Mouse (Mus musculus): ENCODE measurements around the gene Pacrg. TPM values are rescaled to one million over a fixed set of nuclear protein-coding genes. Genes with fewer than 3 reads are reported as not detected.

The Pacrg gene
- polyA plus RNA-seq, 1 experiment from 2014 or later: 18.4 TPM

DNA sequence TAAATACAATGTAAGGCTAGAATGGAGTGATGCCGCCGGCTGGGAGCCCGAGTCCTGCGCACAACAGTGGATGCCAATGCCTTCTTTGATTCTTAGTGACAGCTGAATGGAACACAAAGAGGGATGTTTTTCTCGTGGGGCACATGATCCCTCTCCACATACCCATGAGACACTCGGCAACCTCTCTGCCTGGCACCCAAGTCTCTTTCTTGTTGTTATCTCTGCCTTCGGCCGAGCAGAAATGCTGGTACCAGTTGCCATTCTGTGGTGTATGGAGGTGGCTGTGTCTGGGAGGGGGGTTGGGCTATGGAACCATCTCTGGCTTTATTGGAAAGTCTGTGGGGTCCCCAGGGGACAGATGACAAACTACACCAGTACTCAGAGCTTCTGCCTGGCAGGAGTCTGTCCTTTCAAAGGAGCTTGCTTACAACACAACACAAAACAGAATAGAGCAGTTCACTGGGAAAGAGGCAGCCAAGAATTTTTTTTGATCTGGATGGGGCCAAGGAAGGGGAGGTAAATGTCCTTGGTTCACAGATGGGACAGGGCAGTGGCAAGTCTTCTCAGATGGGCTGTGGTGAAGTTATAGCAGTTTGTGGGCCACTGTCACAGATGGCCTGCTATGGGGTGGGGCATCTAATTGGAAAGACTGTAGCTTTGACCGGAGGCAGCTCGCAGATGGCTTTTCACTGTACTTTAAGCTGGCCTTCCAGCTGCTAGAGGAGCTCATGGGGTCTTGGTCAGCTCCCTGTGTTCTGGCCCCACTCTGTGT is 388.6 kb downstream of the Pacrg start:
- ATAC-seq (ENCODE audit: low read depth): peak; percentile 45; the same call in 1 of the 2 replicates
- H3K9me3 ChIP-seq (ENCODE audit: control insufficient read depth, low read length): no peaks in the 10 kb centered on the region
- WGBS: 23% methylated on average over 10 of the region's 10 CpGs
- H3K4me2 ChIP-seq (ENCODE audit: low read depth, low read length): no peak overlapping the region
- H3K4me1 ChIP-seq (ENCODE audit: control insufficient read depth, insufficient read depth, low read length): peaks cover 11% of the 10 kb centered on the region; the same call in 1 of the 2 replicates
- H3K27ac ChIP-seq (ENCODE audit: low read depth, low read length): peak overlapping the region; percentile 31; the same call in 1 of the 2 replicates
- no peak overlapping the region for H3K9ac ChIP-seq (replicated peaks; ENCODE audit: low read depth, low read length)
- no peaks in the 10 kb centered on the region for H3K36me3 ChIP-seq (ENCODE audit: control insufficient read depth, insufficient read depth, low read length)
- H3K4me3 ChIP-seq (ENCODE audit: low read depth, low read length): no peak overlapping the region
- no peaks in the 10 kb centered on the region for H3K27me3 ChIP-seq (ENCODE audit: control insufficient read depth, insufficient read depth, low read length)

DNA sequence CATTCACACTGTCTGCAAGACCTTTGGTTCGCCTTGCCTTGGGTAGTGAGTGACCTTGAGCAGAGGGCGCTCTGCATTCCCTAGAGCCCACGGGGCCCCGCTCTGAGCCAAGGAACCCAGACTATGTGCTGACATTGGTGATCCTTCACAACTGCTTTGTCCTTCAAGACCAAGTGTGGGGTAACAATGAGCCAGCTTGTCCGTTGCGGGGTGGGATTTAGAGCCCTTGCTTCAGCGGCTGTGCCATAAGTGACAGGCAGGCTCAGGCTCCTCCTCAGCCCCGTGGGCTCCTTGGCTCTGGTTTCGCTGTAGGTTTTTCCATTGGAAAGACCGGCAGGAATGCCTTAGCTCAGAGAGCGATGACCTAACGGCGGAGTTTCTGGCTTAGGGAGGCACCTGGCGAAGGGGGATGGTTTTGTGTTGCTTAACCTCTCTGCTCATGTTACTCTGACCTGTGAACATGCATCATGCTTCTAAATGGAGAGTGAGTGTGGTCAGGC is 390.3 kb downstream of the Pacrg start:
- Histone ChIP-seq H3K27me3 (ENCODE audit: control insufficient read depth, insufficient read depth, low read length) (no peaks in the 10 kb centered on the region), H3K4me1 (ENCODE audit: control insufficient read depth, insufficient read depth, low read length) (peaks cover 9% of the 10 kb centered on the region; the same call in 1 of the 2 replicates), H3K9ac (replicated peaks; ENCODE audit: low read depth, low read length) (no peak overlapping the region), H3K4me2 (ENCODE audit: low read depth, low read length) (no peak overlapping the region), H3K9me3 (ENCODE audit: control insufficient read depth, low read length) (no peaks in the 10 kb centered on the region), H3K27ac (ENCODE audit: low read depth, low read length) (0 out of 2 replicates have a peak overlapping the region, but pooled peaks have one; percentile 16), H3K36me3 (ENCODE audit: control insufficient read depth, insufficient read depth, low read length) (no peaks in the 10 kb centered on the region), H3K4me3 (ENCODE audit: low read depth, low read length) (no peak overlapping the region)
- ATAC-seq (ENCODE audit: low read depth): no peak
- WGBS: 71% methylated on average over 14 of the region's 14 CpGs

DNA sequence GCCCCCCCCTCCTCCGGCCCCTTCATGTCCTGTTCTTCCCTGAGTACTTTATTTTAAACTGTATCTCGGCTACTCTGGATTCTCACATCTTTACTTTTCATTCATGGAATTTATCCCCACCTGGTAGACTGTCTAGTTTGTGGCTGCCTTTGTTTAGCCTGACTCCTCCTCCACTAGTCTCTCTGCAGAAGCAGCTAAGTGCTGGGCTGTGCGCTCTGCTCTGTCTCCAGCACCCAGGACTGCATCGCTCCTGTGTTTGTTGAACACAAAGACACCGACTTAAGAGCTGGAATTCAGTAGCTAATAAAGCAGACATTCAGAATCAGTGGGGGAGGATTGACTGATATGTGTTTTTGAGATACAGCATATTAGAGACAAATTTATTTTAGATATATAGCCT is 391.7 kb downstream of the Pacrg start:
- Histone ChIP-seq H3K27ac (ENCODE audit: low read depth, low read length) (no peak overlapping the region), H3K4me2 (ENCODE audit: low read depth, low read length) (no peak overlapping the region), H3K4me3 (ENCODE audit: low read depth, low read length) (no peak overlapping the region), H3K27me3 (ENCODE audit: control insufficient read depth, insufficient read depth, low read length) (no peaks in the 10 kb centered on the region), H3K4me1 (ENCODE audit: control insufficient read depth, insufficient read depth, low read length) (peaks cover 9% of the 10 kb centered on the region; the same call in 1 of the 2 replicates), H3K9me3 (ENCODE audit: control insufficient read depth, low read length) (no peaks in the 10 kb centered on the region), H3K9ac (replicated peaks; ENCODE audit: low read depth, low read length) (no peak overlapping the region), H3K36me3 (ENCODE audit: control insufficient read depth, insufficient read depth, low read length) (no peaks in the 10 kb centered on the region)
- ATAC-seq (ENCODE audit: low read depth): no peak
- WGBS: 55% methylated on average over 5 of the region's 5 CpGs

DNA sequence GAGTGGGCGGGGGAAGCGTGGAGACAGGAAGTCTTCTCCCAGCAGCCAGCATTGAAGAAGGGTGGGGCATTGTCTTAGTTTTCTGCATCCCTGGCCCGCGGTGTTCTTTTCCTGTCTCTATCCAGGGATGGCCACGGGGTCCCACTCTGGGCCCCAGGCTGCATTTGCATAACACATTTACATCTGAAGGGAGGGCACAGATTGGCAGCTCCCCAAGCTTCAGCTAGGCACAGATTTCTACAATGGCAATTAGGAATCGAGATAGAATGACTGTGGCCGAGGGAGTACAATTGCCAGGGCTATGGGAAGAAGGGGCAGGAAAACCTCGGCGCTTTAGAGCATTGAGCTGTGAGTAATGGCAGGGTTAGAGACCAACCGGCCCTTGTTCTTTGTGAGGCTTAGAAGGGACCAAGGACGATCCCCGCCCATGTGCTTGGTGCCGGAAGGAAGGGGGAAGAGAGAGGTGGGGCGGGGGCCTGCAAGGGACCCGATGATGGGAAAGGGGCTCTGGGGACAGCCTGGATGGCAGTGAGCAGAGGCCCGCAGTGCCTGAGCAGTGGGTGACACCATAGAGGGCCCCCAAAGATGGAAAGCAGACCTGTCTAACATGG is 398.5 kb downstream of the Pacrg start:
- H3K9me3 ChIP-seq (ENCODE audit: control insufficient read depth, low read length): no peaks in the 10 kb centered on the region
- no peak overlapping the region; the same call in 1 of the 2 replicates for H3K4me2 ChIP-seq (ENCODE audit: low read depth, low read length)
- H3K36me3 ChIP-seq (ENCODE audit: control insufficient read depth, insufficient read depth, low read length): no peaks in the 10 kb centered on the region
- 0 out of 2 replicates have a peak overlapping the region, but pooled peaks have one; percentile 21 for H3K9ac ChIP-seq (replicated peaks; ENCODE audit: low read depth, low read length)
- H3K27me3 ChIP-seq (ENCODE audit: control insufficient read depth, insufficient read depth, low read length): no peaks in the 10 kb centered on the region
- no peak overlapping the region for H3K4me3 ChIP-seq (ENCODE audit: low read depth, low read length)
- 13% methylated on average over 16 of the region's 16 CpGs for WGBS
- ATAC-seq (ENCODE audit: low read depth): peak; percentile 90
- H3K4me1 ChIP-seq (ENCODE audit: control insufficient read depth, insufficient read depth, low read length): peaks cover 14% of the 10 kb centered on the region; the same call in 1 of the 2 replicates
- H3K27ac ChIP-seq (ENCODE audit: low read depth, low read length): peak overlapping the region; percentile 68

DNA sequence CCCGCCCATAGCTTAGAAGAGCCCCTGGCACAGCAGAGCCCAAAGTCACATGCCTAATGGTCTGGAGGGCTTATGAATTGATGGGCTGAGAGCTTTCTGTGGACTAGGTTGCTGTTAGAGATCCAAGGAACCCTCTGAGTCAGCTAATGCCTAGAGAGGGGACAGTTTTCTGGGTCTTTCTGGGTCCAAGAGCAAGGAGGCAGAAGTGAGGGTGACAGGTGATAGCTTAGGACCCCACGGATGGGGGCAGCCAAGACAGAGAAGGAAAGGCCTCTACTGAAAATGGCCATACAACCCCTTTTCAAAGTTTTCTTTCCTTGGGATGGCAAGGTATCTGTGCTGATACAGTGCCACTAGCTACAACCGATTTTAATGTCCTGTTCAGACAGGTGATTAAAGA is 399.1 kb downstream of the Pacrg start:
- Histone ChIP-seq H3K4me2 (ENCODE audit: low read depth, low read length) (no peak overlapping the region), H3K4me1 (ENCODE audit: control insufficient read depth, insufficient read depth, low read length) (peaks cover 14% of the 10 kb centered on the region; the same call in 1 of the 2 replicates), H3K9ac (replicated peaks; ENCODE audit: low read depth, low read length) (no peak overlapping the region), H3K4me3 (ENCODE audit: low read depth, low read length) (no peak overlapping the region), H3K9me3 (ENCODE audit: control insufficient read depth, low read length) (no peaks in the 10 kb centered on the region), H3K27ac (ENCODE audit: low read depth, low read length) (peak overlapping the region; percentile 68; the same call in 1 of the 2 replicates), H3K36me3 (ENCODE audit: control insufficient read depth, insufficient read depth, low read length) (no peaks in the 10 kb centered on the region), H3K27me3 (ENCODE audit: control insufficient read depth, insufficient read depth, low read length) (no peaks in the 10 kb centered on the region)
- ATAC-seq (ENCODE audit: low read depth): peak; percentile 7; the same call in 1 of the 2 replicates
- 68% methylated on average over 3 of the region's 3 CpGs for WGBS

DNA sequence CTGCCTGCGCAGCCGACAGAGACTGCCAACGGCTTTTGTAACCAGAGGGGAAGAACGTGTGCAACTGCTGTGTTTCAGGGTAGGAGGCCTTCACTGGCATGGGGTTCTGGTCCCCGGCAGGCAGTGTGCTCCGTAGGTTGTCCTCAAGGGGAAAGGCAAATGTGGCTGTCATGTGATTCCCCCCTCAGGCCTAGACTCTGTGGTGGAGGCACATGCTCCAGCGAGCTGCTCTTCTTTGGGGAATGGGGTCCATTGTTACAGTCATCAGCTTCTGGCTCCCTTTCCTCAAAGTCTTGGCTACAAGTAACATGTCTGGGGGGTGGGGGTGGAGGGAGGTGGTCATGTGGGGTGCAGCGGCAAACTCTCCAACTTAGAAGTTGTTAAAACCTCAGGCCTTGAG is 400.3 kb downstream of the Pacrg start:
- 43% methylated on average over 8 of the region's 8 CpGs for WGBS
- 0 out of 2 replicates have a peak overlapping the region, but pooled peaks have one; percentile 22 for H3K27ac ChIP-seq (ENCODE audit: low read depth, low read length)

DNA sequence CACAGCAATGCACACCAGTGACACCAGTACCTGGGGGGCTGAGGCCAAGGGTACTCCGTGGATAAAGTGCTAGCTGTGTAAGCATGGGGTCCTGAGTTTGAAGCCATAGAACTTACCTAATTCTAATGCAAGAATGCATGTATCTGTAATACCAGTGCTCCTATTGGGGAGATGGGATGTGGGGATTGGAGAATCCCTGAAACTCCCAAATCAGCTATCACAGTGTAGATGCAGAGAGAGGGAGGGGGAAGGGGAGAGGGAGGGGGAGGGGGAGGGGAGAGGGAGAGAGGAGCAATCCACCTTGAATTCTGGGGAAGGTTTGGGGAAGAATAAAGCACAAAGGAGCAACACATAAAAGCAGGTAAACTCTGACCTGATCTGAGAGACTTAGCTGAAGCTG is 405.2 kb downstream of the Pacrg start:
- Histone ChIP-seq H3K36me3 (ENCODE audit: control insufficient read depth, insufficient read depth, low read length) (no peaks in the 10 kb centered on the region), H3K4me1 (ENCODE audit: control insufficient read depth, insufficient read depth, low read length) (peaks cover 3% of the 10 kb centered on the region; the same call in 1 of the 2 replicates), H3K4me2 (ENCODE audit: low read depth, low read length) (no peak overlapping the region), H3K27me3 (ENCODE audit: control insufficient read depth, insufficient read depth, low read length) (no peaks in the 10 kb centered on the region), H3K9me3 (ENCODE audit: control insufficient read depth, low read length) (no peaks in the 10 kb centered on the region), H3K9ac (replicated peaks; ENCODE audit: low read depth, low read length) (no peak overlapping the region), H3K4me3 (ENCODE audit: low read depth, low read length) (no peak overlapping the region), H3K27ac (ENCODE audit: low read depth, low read length) (no peak overlapping the region)
- 47% methylated on average over 1 of the region's 1 CpGs for WGBS
- ATAC-seq (ENCODE audit: low read depth): no peak

More for the DNA sequence above, 400.3 kb downstream of the Pacrg start:
- Histone ChIP-seq H3K9me3 (ENCODE audit: control insufficient read depth, low read length) (no peaks in the 10 kb centered on the region), H3K9ac (replicated peaks; ENCODE audit: low read depth, low read length) (no peak overlapping the region), H3K36me3 (ENCODE audit: control insufficient read depth, insufficient read depth, low read length) (no peaks in the 10 kb centered on the region), H3K4me3 (ENCODE audit: low read depth, low read length) (no peak overlapping the region), H3K4me1 (ENCODE audit: control insufficient read depth, insufficient read depth, low read length) (peaks cover 14% of the 10 kb centered on the region; the same call in 1 of the 2 replicates), H3K4me2 (ENCODE audit: low read depth, low read length) (no peak overlapping the region), H3K27me3 (ENCODE audit: control insufficient read depth, insufficient read depth, low read length) (no peaks in the 10 kb centered on the region)
- ATAC-seq (ENCODE audit: low read depth): no peak

DNA sequence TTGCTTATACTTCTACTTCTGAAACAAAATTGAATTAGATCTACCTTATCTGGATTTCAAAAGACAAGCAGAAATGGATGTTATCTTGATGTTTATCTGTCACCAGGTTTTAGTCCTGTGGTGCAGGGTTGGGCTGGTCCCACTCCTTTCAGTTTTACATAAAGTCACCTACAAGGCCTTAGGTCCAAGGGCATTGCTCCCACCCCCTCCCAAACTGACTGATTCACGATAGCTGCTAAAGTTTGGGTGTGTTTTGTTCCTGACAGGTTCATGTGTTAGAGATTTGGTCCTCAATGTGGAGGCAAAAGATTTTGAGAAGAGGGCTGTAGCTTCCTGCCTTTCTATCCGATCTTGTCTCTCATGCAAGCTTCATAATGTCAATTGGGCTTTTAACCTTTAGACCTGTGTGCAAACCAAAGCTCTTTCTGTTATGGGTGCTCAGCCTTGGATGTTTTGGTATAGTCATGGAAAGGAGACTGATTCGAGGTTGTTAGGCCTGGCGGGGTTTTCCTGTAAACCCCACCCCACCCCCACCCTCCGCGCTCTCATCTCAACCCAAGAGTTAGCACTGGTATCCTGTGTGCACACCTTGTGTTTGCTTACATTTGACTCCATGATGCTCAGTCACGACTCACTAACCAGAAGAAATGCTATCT is 407.5 kb downstream of the Pacrg start:
- no peaks in the 10 kb centered on the region for H3K9me3 ChIP-seq (ENCODE audit: control insufficient read depth, low read length)
- no peak overlapping the region for H3K9ac ChIP-seq (replicated peaks; ENCODE audit: low read depth, low read length)
- H3K4me1 ChIP-seq (ENCODE audit: control insufficient read depth, insufficient read depth, low read length): no peaks in the 10 kb centered on the region
- H3K36me3 ChIP-seq (ENCODE audit: control insufficient read depth, insufficient read depth, low read length): no peaks in the 10 kb centered on the region
- no peak for ATAC-seq (ENCODE audit: low read depth)
- WGBS: 95% methylated on average over 7 of the region's 7 CpGs
- no peak overlapping the region for H3K4me2 ChIP-seq (ENCODE audit: low read depth, low read length)
- no peak overlapping the region for H3K27ac ChIP-seq (ENCODE audit: low read depth, low read length)
- H3K27me3 ChIP-seq (ENCODE audit: control insufficient read depth, insufficient read depth, low read length): no peaks in the 10 kb centered on the region
- H3K4me3 ChIP-seq (ENCODE audit: low read depth, low read length): no peak overlapping the region
